Mouse (Mus musculus): Measurements from ENCODE around the gene Bahd1. TPM values are rescaled to one million over a fixed set of nuclear protein-coding genes. Genes with fewer than 3 reads are reported as not detected.

Bahd1 gene
- polyA plus RNA-seq, 1 experiment from 2014 or later: 3.4 TPM

- Histone ChIP-seq H3K4me3 (replicated peaks; ENCODE audit: low read length) (peak overlapping the region; percentile 80), H3K4me2 (ENCODE audit: low read depth, low read length) (peak overlapping the region; percentile 100), H3K4me1 (ENCODE audit: control insufficient read depth, insufficient read depth, low read length) (peaks cover 16% of the 10 kb centered on the region), H3K27ac (ENCODE audit: low read length) (peak overlapping the region; percentile 78), H3K9me3 (replicated peaks; ENCODE audit: control insufficient read depth, low read length) (no peaks in the 10 kb centered on the region), H3K9ac (ENCODE audit: low read length) (peak overlapping the region; percentile 91), H3K27me3 (ENCODE audit: control insufficient read depth, insufficient read depth, low read length) (peaks cover 33% of the 10 kb centered on the region), H3K36me3 (ENCODE audit: control insufficient read depth, insufficient read depth, low read length) (no peaks in the 10 kb centered on the region)
- WGBS: under 1% methylated on average over 95 of the region's 106 CpGs
- peak; percentile 30; the same call in 1 of the 2 replicates for ATAC-seq (ENCODE audit: insufficient read depth, low FRiP score)
These were observed 2.2 kb downstream of the Bahd1 start for GRCm38 (mm10) chr2:118902051-118903025.

- peaks cover 23% of the 10 kb centered on the region for H3K27me3 ChIP-seq (ENCODE audit: control insufficient read depth, insufficient read depth, low read length)
- H3K27ac ChIP-seq (ENCODE audit: low read length): no peak overlapping the region
- WGBS: 11% methylated on average over 10 of the region's 10 CpGs
- peak overlapping the region; percentile 100 for H3K4me2 ChIP-seq (ENCODE audit: low read depth, low read length)
- H3K9ac ChIP-seq (ENCODE audit: low read length): peak overlapping the region; percentile 20
- peaks cover 15% of the 10 kb centered on the region for H3K4me1 ChIP-seq (ENCODE audit: control insufficient read depth, insufficient read depth, low read length)
- H3K9me3 ChIP-seq (replicated peaks; ENCODE audit: control insufficient read depth, low read length): no peaks in the 10 kb centered on the region
- H3K4me3 ChIP-seq (replicated peaks; ENCODE audit: low read length): peak overlapping the region; percentile 80
- no peak for ATAC-seq (ENCODE audit: insufficient read depth, low FRiP score)
- H3K36me3 ChIP-seq (ENCODE audit: control insufficient read depth, insufficient read depth, low read length): no peaks in the 10 kb centered on the region
These were observed 3.2 kb downstream of the Bahd1 start for GRCm38 (mm10) chr2:118903333-118903741.

- H3K27ac ChIP-seq (ENCODE audit: low read length): no peak overlapping the region
- no peak overlapping the region for H3K4me3 ChIP-seq (replicated peaks; ENCODE audit: low read length)
- no peak overlapping the region for H3K9ac ChIP-seq (ENCODE audit: low read length)
- no peak overlapping the region for H3K4me2 ChIP-seq (ENCODE audit: low read depth, low read length)
- ATAC-seq (ENCODE audit: insufficient read depth, low FRiP score): no peak
- no peaks in the 10 kb centered on the region for H3K9me3 ChIP-seq (replicated peaks; ENCODE audit: control insufficient read depth, low read length)
- no peaks in the 10 kb centered on the region for H3K36me3 ChIP-seq (ENCODE audit: control insufficient read depth, insufficient read depth, low read length)
- peaks cover 2% of the 10 kb centered on the region for H3K27me3 ChIP-seq (ENCODE audit: control insufficient read depth, insufficient read depth, low read length)
- whole genome bisulfite sequencing: 79% methylated on average over 7 of the region's 7 CpGs
- peaks cover 9% of the 10 kb centered on the region for H3K4me1 ChIP-seq (ENCODE audit: control insufficient read depth, insufficient read depth, low read length)
These were observed 5.4 kb downstream of the Bahd1 start for GRCm38 (mm10) chr2:118905433-118906117.

GRCm38 (mm10) chr2:118906118-118906492, 5.9 kb downstream of the Bahd1 start:
- H3K4me1 ChIP-seq (ENCODE audit: control insufficient read depth, insufficient read depth, low read length): peaks cover 9% of the 10 kb centered on the region
- H3K27me3 ChIP-seq (ENCODE audit: control insufficient read depth, insufficient read depth, low read length): no peaks in the 10 kb centered on the region
- no peak overlapping the region for H3K9ac ChIP-seq (ENCODE audit: low read length)
- no peak for ATAC-seq (ENCODE audit: insufficient read depth, low FRiP score)
- H3K9me3 ChIP-seq (replicated peaks; ENCODE audit: control insufficient read depth, low read length): no peaks in the 10 kb centered on the region
- H3K4me2 ChIP-seq (ENCODE audit: low read depth, low read length): no peak overlapping the region
- H3K27ac ChIP-seq (ENCODE audit: low read length): no peak overlapping the region
- no peak overlapping the region for H3K4me3 ChIP-seq (replicated peaks; ENCODE audit: low read length)
- no peaks in the 10 kb centered on the region for H3K36me3 ChIP-seq (ENCODE audit: control insufficient read depth, insufficient read depth, low read length)
- WGBS: 82% methylated on average over 5 of the region's 5 CpGs

- 81% methylated on average over 3 of the region's 3 CpGs for WGBS
- Histone ChIP-seq H3K9me3 (replicated peaks; ENCODE audit: control insufficient read depth, low read length) (no peaks in the 10 kb centered on the region), H3K4me2 (ENCODE audit: low read depth, low read length) (no peak overlapping the region), H3K4me3 (replicated peaks; ENCODE audit: low read length) (no peak overlapping the region), H3K36me3 (ENCODE audit: control insufficient read depth, insufficient read depth, low read length) (no peaks in the 10 kb centered on the region), H3K9ac (ENCODE audit: low read length) (no peak overlapping the region), H3K4me1 (ENCODE audit: control insufficient read depth, insufficient read depth, low read length) (peaks cover 8% of the 10 kb centered on the region), H3K27ac (ENCODE audit: low read length) (no peak overlapping the region), H3K27me3 (ENCODE audit: control insufficient read depth, insufficient read depth, low read length) (no peaks in the 10 kb centered on the region)
- no peak for ATAC-seq (ENCODE audit: insufficient read depth, low FRiP score)
These were observed 7.6 kb downstream of the Bahd1 start for GRCm38 (mm10) chr2:118907781-118908180.

- Histone ChIP-seq H3K9ac (ENCODE audit: low read length) (no peak overlapping the region), H3K9me3 (replicated peaks; ENCODE audit: control insufficient read depth, low read length) (no peaks in the 10 kb centered on the region), H3K27me3 (ENCODE audit: control insufficient read depth, insufficient read depth, low read length) (no peaks in the 10 kb centered on the region), H3K4me2 (ENCODE audit: low read depth, low read length) (no peak overlapping the region), H3K4me3 (replicated peaks; ENCODE audit: low read length) (no peak overlapping the region), H3K27ac (ENCODE audit: low read length) (no peak overlapping the region), H3K4me1 (ENCODE audit: control insufficient read depth, insufficient read depth, low read length) (peaks cover 12% of the 10 kb centered on the region), H3K36me3 (ENCODE audit: control insufficient read depth, insufficient read depth, low read length) (no peaks in the 10 kb centered on the region)
- WGBS: 80% methylated on average over 1 of the region's 1 CpGs
- ATAC-seq (ENCODE audit: insufficient read depth, low FRiP score): no peak
These were observed 9.0 kb downstream of the Bahd1 start for GRCm38 (mm10) chr2:118909151-118909550.

GRCm38 (mm10) chr2:118910605-118911278, 10.6 kb downstream of the Bahd1 start:
- Histone ChIP-seq H3K4me2 (ENCODE audit: low read depth, low read length) (no peak overlapping the region), H3K4me1 (ENCODE audit: control insufficient read depth, insufficient read depth, low read length) (peaks cover 13% of the 10 kb centered on the region), H3K4me3 (replicated peaks; ENCODE audit: low read length) (no peak overlapping the region), H3K27me3 (ENCODE audit: control insufficient read depth, insufficient read depth, low read length) (no peaks in the 10 kb centered on the region), H3K36me3 (ENCODE audit: control insufficient read depth, insufficient read depth, low read length) (no peaks in the 10 kb centered on the region), H3K9ac (ENCODE audit: low read length) (no peak overlapping the region), H3K27ac (ENCODE audit: low read length) (no peak overlapping the region), H3K9me3 (replicated peaks; ENCODE audit: control insufficient read depth, low read length) (no peaks in the 10 kb centered on the region)
- no peak for ATAC-seq (ENCODE audit: insufficient read depth, low FRiP score)
- WGBS: 72% methylated on average over 7 of the region's 7 CpGs

- Histone ChIP-seq H3K27me3 (ENCODE audit: control insufficient read depth, insufficient read depth, low read length) (no peaks in the 10 kb centered on the region), H3K4me3 (replicated peaks; ENCODE audit: low read length) (no peak overlapping the region), H3K9ac (ENCODE audit: low read length) (no peak overlapping the region; the same call in 1 of the 2 replicates), H3K27ac (ENCODE audit: low read length) (no peak overlapping the region), H3K4me2 (ENCODE audit: low read depth, low read length) (no peak overlapping the region), H3K4me1 (ENCODE audit: control insufficient read depth, insufficient read depth, low read length) (peaks cover 13% of the 10 kb centered on the region), H3K9me3 (replicated peaks; ENCODE audit: control insufficient read depth, low read length) (no peaks in the 10 kb centered on the region), H3K36me3 (ENCODE audit: control insufficient read depth, insufficient read depth, low read length) (0 out of 2 replicates have a peak, but pooled peaks cover 3% of the 10 kb centered on the region)
- no peak for ATAC-seq (ENCODE audit: insufficient read depth, low FRiP score)
- WGBS: 75% methylated on average over 8 of the region's 8 CpGs
These were observed 12.5 kb downstream of the Bahd1 start for GRCm38 (mm10) chr2:118912706-118913105.

Data from stomach, embryonic 16.5 days (tissue).